Mouse (Mus musculus) heart, embryonic 13.5 days (tissue): ENCODE data around the gene Ranbp2. TPM values are rescaled to one million over a fixed set of nuclear protein-coding genes. Genes with fewer than 3 reads are reported as not detected.
"Not testable (repeated sequence)": the region's sequence is repeated elsewhere in the genome, so short reads cannot be mapped to it uniquely, and the experiment has no call there.

Experiments
- ATAC-seq: fragments of 200-750 bp; cut with Nextera tagmentation; 2 replicates; pipeline ENCODE4 v1.8.0; 2017; ENCODE audit warnings: moderate TSS enrichment; ENCODE audit not compliant: insufficient number of reproducible peaks, low FRiP score, low TSS enrichment; ENCODE audit errors: extremely low read depth
- H3K27ac ChIP-seq: fragments of 300-500 bp; sonication (generic); replicated peaks from 2 replicates; pipeline ENCODE4 v1.5.1; 2015; ENCODE audit warnings: moderate library complexity, mild to moderate bottlenecking, inconsistent platforms
- H3K27me3 ChIP-seq: fragments of 300-500 bp; sonication (generic); replicated peaks from 2 replicates; pipeline ENCODE4 v1.6.1; 2015; ENCODE audit warnings: mild to moderate bottlenecking, inconsistent platforms
- H3K36me3 ChIP-seq: fragments of 300-500 bp; sonication (generic); 2 replicates; pipeline ENCODE4 v1.6.1; 2015; ENCODE audit warnings: mild to moderate bottlenecking, inconsistent platforms
- H3K4me1 ChIP-seq: fragments of 300-500 bp; sonication (generic); 2 replicates; pipeline ENCODE4 v1.6.1; 2015; ENCODE audit warnings: inconsistent platforms
- H3K4me2 ChIP-seq: fragments of 300-500 bp; sonication (generic); 2 replicates; pipeline ENCODE4 v1.6.1; 2015; ENCODE audit warnings: inconsistent platforms, mild to moderate bottlenecking, moderate library complexity
- H3K4me3 ChIP-seq: fragments of 300-500 bp; sonication (generic); 2 replicates; pipeline ENCODE4 v1.5.1; 2015; ENCODE audit warnings: moderate library complexity, mild to moderate bottlenecking, inconsistent platforms
- H3K9ac ChIP-seq: fragments of 300-500 bp; sonication (generic); 2 replicates; pipeline ENCODE4 v1.6.1; 2015; ENCODE audit warnings: inconsistent platforms, mild to moderate bottlenecking, moderate library complexity
- H3K9me3 ChIP-seq: fragments of 300-500 bp; sonication (generic); 2 replicates; pipeline ENCODE4 v1.6.1; 2016; ENCODE audit warnings: inconsistent platforms
- WGBS: fragments of 180-500 bp; shearing (Covaris S2); methylation state at CpG from one replicate; pipeline ENCODE4 v1.1.7; 2015; ENCODE audit warnings: mixed read lengths; 5-methylcytosine and 5-hydroxymethylcytosine counted together
- polyA plus RNA-seq: library from polyadenylated mRNA; unstranded; fragments of >200 nt; fragmentation: Nextera tagmentation; extraction: Ambion mirVana; gene quantifications from 2 replicates; pipeline ENCODE4 v1.2.1, GENCODE M21; 2015

Ranbp2 gene
- polyA plus RNA-seq, 1 experiment from 2014 or later, result 14.0 TPM

GRCm38 (mm10) chr10:58497320-58498284 lies 50.9 kb downstream of the Ranbp2 start, which contains the start of gene Ccdc138:
TSS of gene Ccdc138 (plus strand) at chr10:58497948.
- peak; percentile 93 for ATAC-seq
- H3K4me1 ChIP-seq, result peaks cover 16% of the 10 kb centered on the region
- peak within 1 kb of the TSS; percentile 88 for H3K27ac ChIP-seq
- peak within 1 kb of the TSS; percentile 71 for H3K4me2 ChIP-seq
- no peaks in the 10 kb centered on the region for H3K27me3 ChIP-seq
- peaks cover 31% of the 10 kb centered on the region for H3K36me3 ChIP-seq
- H3K9ac ChIP-seq, result peak within 1 kb of the TSS; percentile 82
- no peaks in the 10 kb centered on the region for H3K9me3 ChIP-seq
- peak within 1 kb of the TSS; percentile 71 for H3K4me3 ChIP-seq
- 1% methylated on average over 50 of the region's 50 CpGs for WGBS

- Histone ChIP-seq H3K27me3 (no peaks in the 10 kb centered on the region), H3K27ac (peak overlapping the region; percentile 88), H3K4me2 (peak overlapping the region; percentile 71), H3K9ac (peak overlapping the region; percentile 82), H3K36me3 (peaks cover 24% of the 10 kb centered on the region), H3K9me3 (no peaks in the 10 kb centered on the region), H3K4me1 (peaks cover 16% of the 10 kb centered on the region), H3K4me3 (peak overlapping the region; percentile 71)
- 58% methylated on average over 2 of the region's 2 CpGs for WGBS
- ATAC-seq, result no peak
These were observed 51.8 kb downstream of the Ranbp2 start for GRCm38 (mm10) chr10:58498516-58498915.

- Histone ChIP-seq H3K27ac (no peak overlapping the region), H3K4me3 (no peak overlapping the region), H3K9me3 (peaks cover 6% of the 10 kb centered on the region; the same call in 1 of the 2 replicates), H3K4me1 (no peaks in the 10 kb centered on the region), H3K36me3 (peaks cover 51% of the 10 kb centered on the region), H3K4me2 (no peak overlapping the region), H3K9ac (no peak overlapping the region), H3K27me3 (no peaks in the 10 kb centered on the region)
- 73% methylated on average over 1 of the region's 1 CpGs for WGBS
- ATAC-seq, result no peak
These were observed 82.6 kb downstream of the Ranbp2 start for GRCm38 (mm10) chr10:58529358-58529757.

GRCm38 (mm10) chr10:58530896-58531790 lies 84.4 kb downstream of the Ranbp2 start:
- Histone ChIP-seq H3K36me3 (peaks cover 52% of the 10 kb centered on the region), H3K4me2 (no peak overlapping the region), H3K9me3 (peaks cover 10% of the 10 kb centered on the region; the same call in 1 of the 2 replicates), H3K4me1 (no peaks in the 10 kb centered on the region), H3K4me3 (no peak overlapping the region), H3K27ac (no peak overlapping the region), H3K9ac (no peak overlapping the region), H3K27me3 (no peaks in the 10 kb centered on the region)
- 84% methylated on average over 10 of the region's 10 CpGs for WGBS
- ATAC-seq, result no peak

- Histone ChIP-seq H3K9ac (no peak overlapping the region), H3K4me2 (no peak overlapping the region), H3K4me1 (no peaks in the 10 kb centered on the region), H3K9me3 (peaks cover 10% of the 10 kb centered on the region; the same call in 1 of the 2 replicates), H3K4me3 (no peak overlapping the region), H3K27ac (no peak overlapping the region), H3K27me3 (no peaks in the 10 kb centered on the region), H3K36me3 (peaks cover 52% of the 10 kb centered on the region)
- no peak for ATAC-seq
- WGBS, result 84% methylated on average over 2 of the region's 2 CpGs
These were observed 85.5 kb downstream of the Ranbp2 start for GRCm38 (mm10) chr10:58532177-58532576.

- H3K9ac ChIP-seq, H3K27ac ChIP-seq, H3K27me3 ChIP-seq, H3K4me2 ChIP-seq, H3K4me1 ChIP-seq, H3K4me3 ChIP-seq, H3K9me3 ChIP-seq, ATAC-seq: not testable (repeated sequence)
- H3K36me3 ChIP-seq, result peaks cover 40% of the 10 kb centered on the region
- WGBS, result 82% methylated on average over 5 of the region's 5 CpGs
These were observed 89.6 kb downstream of the Ranbp2 start for GRCm38 (mm10) chr10:58536276-58536675.

GRCm38 (mm10) chr10:58540613-58541012 lies 93.9 kb downstream of the Ranbp2 start:
- no peaks in the 10 kb centered on the region for H3K9me3 ChIP-seq
- H3K4me2 ChIP-seq, result no peak overlapping the region
- H3K4me3 ChIP-seq, result no peak overlapping the region
- no peak overlapping the region for H3K9ac ChIP-seq
- no peak overlapping the region for H3K27ac ChIP-seq
- H3K27me3 ChIP-seq, result no peaks in the 10 kb centered on the region
- ATAC-seq, result no peak
- peaks cover 22% of the 10 kb centered on the region for H3K36me3 ChIP-seq
- H3K4me1 ChIP-seq, result peaks cover 10% of the 10 kb centered on the region
- 48% methylated on average over 13 of the region's 13 CpGs for WGBS

Other genes with a start within 250 kb of the Ranbp2 start
- gene AW822073, start 222.0 kb upstream of the Ranbp2 start, polyA plus RNA-seq, result not detected in 2 replicates
- not detected in 2 replicates for gene Duxf3, start 214.2 kb upstream of the Ranbp2 start, polyA plus RNA-seq
- not detected in 2 replicates for gene Gm4981, start 210.2 kb upstream of the Ranbp2 start, polyA plus RNA-seq
- 45.3 and 48.2 TPM in 2 replicates for gene Gcc2, start 191.4 kb upstream of the Ranbp2 start, polyA plus RNA-seq
- gene Lims1, start 123.5 kb upstream of the Ranbp2 start, polyA plus RNA-seq, result 160 and 177 TPM in 2 replicates
- gene Ccdc138, start 51.0 kb downstream of the Ranbp2 start, polyA plus RNA-seq, result 6.2 and 6.6 TPM in 2 replicates
- gene Edar, start 228.7 kb downstream of the Ranbp2 start, polyA plus RNA-seq, result 0.06 and 0.07 TPM in 2 replicates